Mouse (Mus musculus): ENCODE measurements around the gene Iqschfp. TPM values are rescaled to one million over a fixed set of nuclear protein-coding genes. Genes with fewer than 3 reads are reported as not detected.

Gene Iqschfp
- polyA plus RNA-seq, 1 experiment from 2014 or later = not detected

GRCm38 (mm10) chr3:68496513-68496912, 604.5 kb downstream of the Iqschfp start:
- Histone ChIP-seq H3K27ac (ENCODE audit: low read length) (no peak overlapping the region), H3K9me3 (ENCODE audit: control insufficient read depth, low read length) (no peaks in the 10 kb centered on the region), H3K4me2 (ENCODE audit: low read depth, low read length) (peak overlapping the region; percentile 44; the same call in 1 of the 2 replicates), H3K36me3 (ENCODE audit: control insufficient read depth, insufficient read depth, low read length) (no peaks in the 10 kb centered on the region), H3K27me3 (replicated peaks; ENCODE audit: control insufficient read depth, insufficient read depth, low read length) (no peaks in the 10 kb centered on the region), H3K4me3 (ENCODE audit: low read length) (peak overlapping the region; percentile 80), H3K4me1 (ENCODE audit: control insufficient read depth, insufficient read depth, low read length) (peaks cover 9% of the 10 kb centered on the region), H3K9ac (ENCODE audit: low read depth, low read length) (no peak overlapping the region)
- no peak for ATAC-seq
- 60% methylated on average over 6 of the region's 6 CpGs for WGBS

- Histone ChIP-seq H3K4me1 (ENCODE audit: control insufficient read depth, insufficient read depth, low read length) (peaks cover 6% of the 10 kb centered on the region; the same call in 1 of the 2 replicates), H3K4me3 (ENCODE audit: low read length) (no peak overlapping the region), H3K27ac (ENCODE audit: low read length) (no peak overlapping the region), H3K27me3 (replicated peaks; ENCODE audit: control insufficient read depth, insufficient read depth, low read length) (no peaks in the 10 kb centered on the region), H3K4me2 (ENCODE audit: low read depth, low read length) (no peak overlapping the region), H3K9ac (ENCODE audit: low read depth, low read length) (no peak overlapping the region), H3K36me3 (ENCODE audit: control insufficient read depth, insufficient read depth, low read length) (no peaks in the 10 kb centered on the region), H3K9me3 (ENCODE audit: control insufficient read depth, low read length) (no peaks in the 10 kb centered on the region)
- WGBS = 79% methylated on average over 6 of the region's 6 CpGs
- ATAC-seq = no peak
These were observed 607.6 kb downstream of the Iqschfp start for GRCm38 (mm10) chr3:68499532-68500152.

- H3K36me3 ChIP-seq (ENCODE audit: control insufficient read depth, insufficient read depth, low read length) = no peaks in the 10 kb centered on the region
- no peak for ATAC-seq
- no peaks in the 10 kb centered on the region for H3K27me3 ChIP-seq (replicated peaks; ENCODE audit: control insufficient read depth, insufficient read depth, low read length)
- no peak overlapping the region for H3K4me3 ChIP-seq (ENCODE audit: low read length)
- no peak overlapping the region for H3K27ac ChIP-seq (ENCODE audit: low read length)
- no peak overlapping the region for H3K9ac ChIP-seq (ENCODE audit: low read depth, low read length)
- 79% methylated on average over 3 of the region's 3 CpGs for WGBS
- H3K4me2 ChIP-seq (ENCODE audit: low read depth, low read length) = no peak overlapping the region
- H3K9me3 ChIP-seq (ENCODE audit: control insufficient read depth, low read length) = no peaks in the 10 kb centered on the region
- peaks cover 8% of the 10 kb centered on the region for H3K4me1 ChIP-seq (ENCODE audit: control insufficient read depth, insufficient read depth, low read length)
These were observed 612.8 kb downstream of the Iqschfp start for GRCm38 (mm10) chr3:68504838-68505237.

- WGBS = 42% methylated on average over 7 of the region's 7 CpGs
- H3K4me3 ChIP-seq (ENCODE audit: low read length) = no peak overlapping the region
- ATAC-seq = no peak
- H3K4me1 ChIP-seq (ENCODE audit: control insufficient read depth, insufficient read depth, low read length) = peaks cover 8% of the 10 kb centered on the region
- H3K36me3 ChIP-seq (ENCODE audit: control insufficient read depth, insufficient read depth, low read length) = no peaks in the 10 kb centered on the region
- H3K4me2 ChIP-seq (ENCODE audit: low read depth, low read length) = no peak overlapping the region
- H3K9me3 ChIP-seq (ENCODE audit: control insufficient read depth, low read length) = no peaks in the 10 kb centered on the region
- H3K9ac ChIP-seq (ENCODE audit: low read depth, low read length) = no peak overlapping the region
- H3K27ac ChIP-seq (ENCODE audit: low read length) = no peak overlapping the region
- H3K27me3 ChIP-seq (replicated peaks; ENCODE audit: control insufficient read depth, insufficient read depth, low read length) = no peaks in the 10 kb centered on the region
These were observed 614.8 kb downstream of the Iqschfp start for GRCm38 (mm10) chr3:68506769-68507318.

GRCm38 (mm10) chr3:68508629-68509028, 616.6 kb downstream of the Iqschfp start:
- Histone ChIP-seq H3K9me3 (ENCODE audit: control insufficient read depth, low read length) (no peaks in the 10 kb centered on the region), H3K4me3 (ENCODE audit: low read length) (no peak overlapping the region), H3K9ac (ENCODE audit: low read depth, low read length) (no peak overlapping the region), H3K27ac (ENCODE audit: low read length) (no peak overlapping the region), H3K4me1 (ENCODE audit: control insufficient read depth, insufficient read depth, low read length) (peaks cover 14% of the 10 kb centered on the region), H3K4me2 (ENCODE audit: low read depth, low read length) (no peak overlapping the region), H3K36me3 (ENCODE audit: control insufficient read depth, insufficient read depth, low read length) (no peaks in the 10 kb centered on the region), H3K27me3 (replicated peaks; ENCODE audit: control insufficient read depth, insufficient read depth, low read length) (no peaks in the 10 kb centered on the region)
- WGBS = 44% methylated on average over 6 of the region's 6 CpGs
- peak; percentile 56 for ATAC-seq

DNA sequence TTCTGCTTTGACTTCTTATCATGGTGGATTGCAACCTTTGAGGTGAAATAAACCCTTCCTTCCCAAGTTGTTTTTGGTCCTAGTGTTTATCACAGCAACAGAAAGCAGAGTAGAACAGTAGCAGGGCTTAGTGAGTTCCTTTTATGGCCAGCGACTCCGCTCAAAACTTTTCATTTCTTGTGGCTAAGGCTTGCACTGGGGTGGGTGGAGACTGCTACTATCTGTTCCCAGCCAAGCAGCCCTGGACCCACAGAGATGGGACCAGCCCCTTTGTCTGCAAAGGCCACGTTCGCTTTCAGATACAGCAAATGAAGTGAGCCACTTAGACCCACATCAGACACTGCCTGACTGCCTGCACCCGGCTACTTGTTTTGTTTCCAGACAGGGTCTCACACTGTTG, 618.8 kb downstream of the Iqschfp start:
- ATAC-seq = no peak
- WGBS = 80% methylated on average over 5 of the region's 5 CpGs

GRCm38 (mm10) chr3:68511744-68512143, 619.7 kb downstream of the Iqschfp start:
- WGBS = 76% methylated on average over 4 of the region's 4 CpGs
- H3K36me3 ChIP-seq (ENCODE audit: control insufficient read depth, insufficient read depth, low read length) = no peaks in the 10 kb centered on the region
- peaks cover 16% of the 10 kb centered on the region for H3K4me1 ChIP-seq (ENCODE audit: control insufficient read depth, insufficient read depth, low read length)
- ATAC-seq = no peak
- no peaks in the 10 kb centered on the region for H3K27me3 ChIP-seq (replicated peaks; ENCODE audit: control insufficient read depth, insufficient read depth, low read length)
- H3K27ac ChIP-seq (ENCODE audit: low read length) = no peak overlapping the region
- H3K4me2 ChIP-seq (ENCODE audit: low read depth, low read length) = no peak overlapping the region
- H3K9me3 ChIP-seq (ENCODE audit: control insufficient read depth, low read length) = no peaks in the 10 kb centered on the region
- no peak overlapping the region for H3K9ac ChIP-seq (ENCODE audit: low read depth, low read length)
- no peak overlapping the region for H3K4me3 ChIP-seq (ENCODE audit: low read length)

More for the DNA sequence above, 618.8 kb downstream of the Iqschfp start:
- Histone ChIP-seq H3K4me1 (ENCODE audit: control insufficient read depth, insufficient read depth, low read length) (peaks cover 16% of the 10 kb centered on the region), H3K27ac (ENCODE audit: low read length) (no peak overlapping the region), H3K4me3 (ENCODE audit: low read length) (no peak overlapping the region), H3K27me3 (replicated peaks; ENCODE audit: control insufficient read depth, insufficient read depth, low read length) (no peaks in the 10 kb centered on the region), H3K4me2 (ENCODE audit: low read depth, low read length) (no peak overlapping the region), H3K36me3 (ENCODE audit: control insufficient read depth, insufficient read depth, low read length) (no peaks in the 10 kb centered on the region), H3K9ac (ENCODE audit: low read depth, low read length) (no peak overlapping the region), H3K9me3 (ENCODE audit: control insufficient read depth, low read length) (no peaks in the 10 kb centered on the region)

GRCm38 (mm10) chr3:68512327-68512726, 620.3 kb downstream of the Iqschfp start:
- no peak overlapping the region for H3K4me3 ChIP-seq (ENCODE audit: low read length)
- 52% methylated on average over 11 of the region's 11 CpGs for WGBS
- no peak overlapping the region for H3K27ac ChIP-seq (ENCODE audit: low read length)
- H3K36me3 ChIP-seq (ENCODE audit: control insufficient read depth, insufficient read depth, low read length) = no peaks in the 10 kb centered on the region
- H3K4me1 ChIP-seq (ENCODE audit: control insufficient read depth, insufficient read depth, low read length) = peaks cover 13% of the 10 kb centered on the region
- H3K27me3 ChIP-seq (replicated peaks; ENCODE audit: control insufficient read depth, insufficient read depth, low read length) = no peaks in the 10 kb centered on the region
- no peak for ATAC-seq
- no peak overlapping the region for H3K4me2 ChIP-seq (ENCODE audit: low read depth, low read length)
- no peaks in the 10 kb centered on the region for H3K9me3 ChIP-seq (ENCODE audit: control insufficient read depth, low read length)
- H3K9ac ChIP-seq (ENCODE audit: low read depth, low read length) = no peak overlapping the region

DNA sequence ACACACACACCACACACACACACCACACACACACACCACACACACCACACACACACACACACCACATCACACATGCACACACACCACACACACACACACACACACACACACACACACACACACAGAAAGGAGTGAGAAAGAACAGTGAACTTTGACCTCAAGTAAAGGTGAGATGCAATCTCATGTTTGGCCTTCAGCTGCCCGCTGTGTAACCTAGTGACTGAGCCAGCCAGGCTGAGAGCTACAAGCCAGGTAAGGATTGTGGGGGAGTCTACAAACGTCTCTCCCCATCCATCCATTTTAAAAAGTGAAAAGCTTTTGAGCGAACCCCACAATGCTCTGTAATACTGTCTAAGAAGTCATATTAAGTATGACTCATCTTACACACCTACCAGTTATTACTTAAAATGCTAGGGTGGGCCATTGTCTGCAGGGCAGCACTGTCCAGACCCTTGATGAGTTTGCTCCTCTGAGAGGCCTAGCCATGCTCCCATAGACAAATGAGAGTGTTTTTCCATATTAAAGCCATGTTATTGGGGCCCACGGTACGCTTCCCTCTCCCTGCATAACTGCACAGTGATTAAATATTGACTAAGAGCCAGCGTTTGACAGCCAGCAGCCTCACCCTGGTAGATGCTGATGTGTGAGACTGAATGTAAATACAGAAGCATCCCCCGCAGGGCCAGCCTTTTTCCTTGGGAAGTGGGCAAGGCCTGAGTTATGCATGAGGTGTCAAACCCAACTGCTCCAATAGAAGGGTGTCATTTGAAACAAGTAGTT, 621.5 kb downstream of the Iqschfp start:
- peaks cover 12% of the 10 kb centered on the region for H3K4me1 ChIP-seq (ENCODE audit: control insufficient read depth, insufficient read depth, low read length)
- no peak overlapping the region for H3K9ac ChIP-seq (ENCODE audit: low read depth, low read length)
- ATAC-seq = peak; percentile 82
- peak overlapping the region; percentile 50; the same call in 1 of the 2 replicates for H3K27ac ChIP-seq (ENCODE audit: low read length)
- H3K4me2 ChIP-seq (ENCODE audit: low read depth, low read length) = no peak overlapping the region
- no peaks in the 10 kb centered on the region for H3K27me3 ChIP-seq (replicated peaks; ENCODE audit: control insufficient read depth, insufficient read depth, low read length)
- 38% methylated on average over 7 of the region's 7 CpGs for WGBS
- no peaks in the 10 kb centered on the region for H3K36me3 ChIP-seq (ENCODE audit: control insufficient read depth, insufficient read depth, low read length)
- no peaks in the 10 kb centered on the region for H3K9me3 ChIP-seq (ENCODE audit: control insufficient read depth, low read length)
- H3K4me3 ChIP-seq (ENCODE audit: low read length) = no peak overlapping the region

All from intestine, embryonic 16.5 days (tissue).